Mouse (Mus musculus): ENCODE data around the gene Sh2b1.

GRCm38 (mm10) chr7:126458844-126459618 lies 16.2 kb downstream of the Sh2b1 start:
- TF ChIP-seq CTCF (IDR thresholded peaks at IDR 0.05; ENCODE audit: control insufficient read depth, insufficient read depth, low read length): no peak
- no peak for TF ChIP-seq POLR2A (IDR thresholded peaks at IDR 0.05; ENCODE audit: borderline replicate concordance, control insufficient read depth, low read depth, low read length)

Data from bone marrow, adult 2 months (tissue).